Mouse (Mus musculus): ENCODE measurements around the gene Mthfr. TPM values are rescaled to one million over a fixed set of nuclear protein-coding genes. Genes with fewer than 3 reads are reported as not detected.
"Not testable (repeated sequence)": the region's sequence is repeated elsewhere in the genome, so short reads cannot be mapped to it uniquely, and the experiment has no call there.

Gene Mthfr
- polyA plus RNA-seq, 1 experiment, result 36.3 TPM

DNA sequence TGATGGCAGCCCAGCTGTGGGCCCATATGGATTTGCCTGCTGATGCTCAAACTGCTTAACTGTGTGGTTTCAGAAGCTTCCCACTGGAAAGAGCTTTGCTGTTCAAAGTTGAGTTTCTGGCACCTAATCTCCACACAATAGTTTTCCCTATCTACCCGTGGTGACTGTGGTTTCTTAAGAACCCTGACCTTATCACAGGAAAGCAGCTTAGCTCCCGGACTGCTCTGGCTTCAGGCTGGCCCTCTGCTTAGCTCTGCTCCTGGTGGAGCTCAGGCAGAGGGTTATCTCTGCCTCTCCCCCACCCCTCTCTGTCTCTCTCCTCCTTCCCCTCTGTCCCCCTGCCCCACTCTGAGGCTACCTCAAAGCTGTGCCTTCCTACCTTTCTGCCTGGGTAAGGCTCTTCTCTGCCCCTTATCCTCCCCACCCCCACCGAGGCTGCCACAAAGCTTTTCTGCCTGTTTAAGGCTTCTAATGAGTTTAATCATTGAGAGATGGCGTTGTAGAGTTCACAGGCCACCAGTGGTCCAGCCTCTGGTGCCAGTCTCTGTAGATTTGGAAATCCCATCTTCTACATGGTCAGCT, 7.7 kb downstream of the Mthfr start:
- Histone ChIP-seq H3K27ac (ENCODE audit: insufficient read depth, low read depth, low read length) (no peak overlapping the region), H3K27me3 (replicated peaks; ENCODE audit: control insufficient read depth, insufficient read depth, low read length) (no peaks in the 10 kb centered on the region), H3K4me1 (ENCODE audit: control insufficient read depth, insufficient read depth, low read length) (no peaks in the 10 kb centered on the region; the same call in 1 of the 2 replicates), H3K4me3 (ENCODE audit: insufficient read depth, low read depth, low read length) (no peak overlapping the region), H3K36me3 (ENCODE audit: control insufficient read depth, insufficient read depth, low read length) (no peaks in the 10 kb centered on the region; the same call in 1 of the 2 replicates)
- 40% methylated on average over 4 of the region's 4 CpGs for WGBS
- TF ChIP-seq POLR2A (IDR thresholded peaks at IDR 0.05; ENCODE audit: low read depth, low read length), result no peak
- TF ChIP-seq CTCF (conservative IDR thresholded peaks at IDR 0.05; ENCODE audit: insufficient read depth, insufficient read length, low read depth, low read length), result no peak
- peak; percentile 54 for DNase-seq

DNA sequence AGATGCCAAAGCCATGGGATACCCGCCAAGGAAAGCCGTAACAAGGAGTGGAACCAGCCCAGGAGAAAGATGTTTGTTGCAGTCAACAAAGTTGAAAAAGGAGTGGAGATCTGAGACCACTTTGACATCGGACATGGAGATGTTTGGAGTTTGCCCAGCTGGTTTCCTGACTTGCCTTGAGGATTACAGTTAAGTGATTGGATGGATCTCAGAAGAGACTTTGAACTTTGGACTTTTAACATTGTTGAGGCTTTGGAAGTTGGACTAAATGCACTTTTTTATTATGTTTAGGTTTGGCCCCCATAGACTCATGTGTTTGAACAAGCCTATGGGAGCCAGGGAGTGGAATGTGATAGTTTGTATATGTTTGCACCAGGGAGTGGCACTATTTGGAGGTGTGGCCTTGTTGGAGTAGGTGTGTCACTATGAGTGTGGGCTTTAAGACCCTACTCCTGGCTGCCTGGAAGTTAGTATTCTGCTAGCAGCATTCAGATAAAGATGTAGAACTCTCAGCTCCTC, 11.6 kb downstream of the Mthfr start:
- not testable (repeated sequence) for H3K36me3 ChIP-seq (ENCODE audit: control insufficient read depth, insufficient read depth, low read length); H3K27ac ChIP-seq (ENCODE audit: insufficient read depth, low read depth, low read length); H3K4me3 ChIP-seq (ENCODE audit: insufficient read depth, low read depth, low read length); H3K27me3 ChIP-seq (replicated peaks; ENCODE audit: control insufficient read depth, insufficient read depth, low read length); H3K4me1 ChIP-seq (ENCODE audit: control insufficient read depth, insufficient read depth, low read length)
- 70% methylated on average over 3 of the region's 3 CpGs for WGBS
- DNase-seq, result peak; percentile 62

DNA sequence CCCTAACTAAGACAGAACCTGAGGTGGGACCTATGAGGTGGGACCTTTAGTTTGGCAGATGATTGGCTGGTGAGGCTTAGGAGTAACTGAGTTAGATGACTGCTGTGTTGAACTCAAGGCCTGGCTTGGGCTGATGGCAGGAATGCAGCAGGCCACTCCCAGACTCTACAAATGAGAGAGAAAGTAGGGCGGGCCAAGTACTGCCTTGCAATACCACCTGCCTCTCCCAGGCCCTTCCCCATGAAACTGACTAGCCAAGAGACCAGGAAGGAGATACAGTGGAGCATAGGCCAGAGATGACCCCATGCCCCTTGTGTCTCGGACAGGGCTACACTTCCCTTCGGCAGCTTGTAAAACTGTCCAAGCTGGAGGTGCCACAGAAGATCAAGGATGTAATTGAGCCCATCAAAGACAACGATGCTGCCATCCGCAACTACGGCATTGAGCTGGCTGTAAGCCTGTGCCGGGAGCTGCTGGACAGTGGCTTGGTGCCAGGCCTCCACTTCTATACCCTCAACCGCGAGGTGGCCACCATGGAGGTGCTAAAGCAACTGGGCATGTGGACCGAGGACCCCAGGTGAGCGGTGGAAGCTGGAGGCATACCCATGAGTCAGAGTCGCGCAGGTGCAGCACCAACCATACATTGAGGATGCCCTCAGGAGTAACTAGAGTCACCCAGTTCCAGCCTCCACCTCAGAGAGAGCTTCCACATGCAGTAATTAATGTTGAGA, 12.3 kb downstream of the Mthfr start:
- WGBS, result 83% methylated on average over 13 of the region's 13 CpGs
- no peak overlapping the region for H3K4me3 ChIP-seq (ENCODE audit: insufficient read depth, low read depth, low read length)
- TF ChIP-seq CTCF (conservative IDR thresholded peaks at IDR 0.05; ENCODE audit: insufficient read depth, insufficient read length, low read depth, low read length), result no peak
- no peak for TF ChIP-seq POLR2A (IDR thresholded peaks at IDR 0.05; ENCODE audit: low read depth, low read length)

DNA sequence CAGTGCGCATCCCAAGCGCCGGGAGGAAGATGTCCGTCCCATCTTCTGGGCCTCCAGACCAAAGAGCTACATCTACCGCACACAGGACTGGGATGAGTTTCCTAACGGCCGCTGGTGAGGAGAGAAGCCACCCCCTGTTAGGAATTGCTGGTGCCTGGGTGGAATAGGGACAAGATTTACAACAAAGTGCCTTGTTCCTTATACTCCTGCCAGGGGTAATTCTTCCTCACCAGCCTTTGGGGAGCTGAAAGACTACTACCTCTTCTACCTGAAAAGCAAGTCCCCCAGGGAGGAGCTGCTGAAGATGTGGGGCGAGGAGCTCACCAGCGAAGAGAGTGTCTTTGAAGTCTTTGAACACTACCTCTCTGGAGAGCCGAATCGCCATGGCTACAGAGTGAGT, 13.0 kb downstream of the Mthfr start:
- WGBS, result 91% methylated on average over 11 of the region's 11 CpGs
- Histone ChIP-seq H3K4me1 (ENCODE audit: control insufficient read depth, insufficient read depth, low read length) (peaks cover 10% of the 10 kb centered on the region), H3K36me3 (ENCODE audit: control insufficient read depth, insufficient read depth, low read length) (no peaks in the 10 kb centered on the region), H3K27me3 (replicated peaks; ENCODE audit: control insufficient read depth, insufficient read depth, low read length) (no peaks in the 10 kb centered on the region), H3K27ac (ENCODE audit: insufficient read depth, low read depth, low read length) (no peak overlapping the region), H3K4me3 (ENCODE audit: insufficient read depth, low read depth, low read length) (no peak overlapping the region)
- no peak for DNase-seq
- TF ChIP-seq POLR2A (IDR thresholded peaks at IDR 0.05; ENCODE audit: low read depth, low read length) (no peak), CTCF (conservative IDR thresholded peaks at IDR 0.05; ENCODE audit: insufficient read depth, insufficient read length, low read depth, low read length) (no peak)

More for the DNA sequence above, 12.3 kb downstream of the Mthfr start:
- H3K36me3 ChIP-seq (ENCODE audit: control insufficient read depth, insufficient read depth, low read length), result no peaks in the 10 kb centered on the region
- no peak for DNase-seq
- H3K27ac ChIP-seq (ENCODE audit: insufficient read depth, low read depth, low read length), result no peak overlapping the region
- peaks cover 4% of the 10 kb centered on the region for H3K4me1 ChIP-seq (ENCODE audit: control insufficient read depth, insufficient read depth, low read length)
- no peaks in the 10 kb centered on the region for H3K27me3 ChIP-seq (replicated peaks; ENCODE audit: control insufficient read depth, insufficient read depth, low read length)

DNA sequence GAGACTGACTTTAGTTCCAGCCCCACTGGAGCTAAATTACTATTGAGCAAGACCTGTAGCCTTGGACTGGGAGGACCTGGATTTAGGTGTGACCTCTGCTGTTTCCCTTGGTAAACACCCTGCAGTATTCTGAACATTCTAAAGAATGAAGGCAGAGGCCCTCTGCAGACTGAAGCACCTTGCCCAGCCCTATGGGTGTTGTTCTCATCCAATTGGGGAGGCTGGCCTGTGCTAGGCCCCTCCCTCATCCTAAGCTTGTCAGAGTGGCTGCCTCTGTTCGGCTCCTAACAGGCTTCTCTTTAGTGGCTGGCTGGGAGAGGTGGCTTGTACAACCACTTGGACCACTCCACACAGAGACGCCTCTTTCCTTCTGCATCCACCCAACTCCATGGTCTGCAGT, 14.1 kb downstream of the Mthfr start:
- Histone ChIP-seq H3K27ac (ENCODE audit: insufficient read depth, low read depth, low read length) (no peak overlapping the region), H3K4me1 (ENCODE audit: control insufficient read depth, insufficient read depth, low read length) (peaks cover 10% of the 10 kb centered on the region), H3K27me3 (replicated peaks; ENCODE audit: control insufficient read depth, insufficient read depth, low read length) (no peaks in the 10 kb centered on the region), H3K4me3 (ENCODE audit: insufficient read depth, low read depth, low read length) (no peak overlapping the region), H3K36me3 (ENCODE audit: control insufficient read depth, insufficient read depth, low read length) (0 out of 2 replicates have a peak, but pooled peaks cover 2% of the 10 kb centered on the region)
- no peak for DNase-seq
- TF ChIP-seq POLR2A (IDR thresholded peaks at IDR 0.05; ENCODE audit: low read depth, low read length) (no peak), CTCF (conservative IDR thresholded peaks at IDR 0.05; ENCODE audit: insufficient read depth, insufficient read length, low read depth, low read length) (no peak)
- WGBS, result 83% methylated on average over 2 of the region's 2 CpGs

DNA sequence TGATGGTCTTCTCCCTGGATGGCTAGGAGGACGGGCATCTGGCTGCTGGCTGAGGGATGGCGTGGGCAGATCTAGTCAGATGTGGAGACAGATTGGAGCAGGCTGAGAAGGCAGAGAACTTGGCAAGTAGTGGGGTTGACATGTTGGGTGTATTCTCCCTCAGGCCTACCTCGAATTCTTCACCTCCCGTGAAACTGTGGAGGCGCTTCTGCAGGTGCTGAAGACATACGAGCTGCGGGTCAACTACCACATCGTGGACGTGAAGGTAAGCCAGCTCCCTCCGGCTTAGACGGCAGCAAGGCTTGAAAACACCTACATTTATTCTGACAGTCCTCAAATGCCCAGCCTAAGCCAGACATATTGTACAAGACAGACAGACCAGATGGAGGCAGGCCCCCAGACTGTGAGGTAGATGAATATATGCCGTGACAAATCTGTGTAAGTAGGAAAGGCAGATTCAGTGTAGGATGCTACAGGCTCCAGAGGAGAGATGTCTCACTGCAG, 14.6 kb downstream of the Mthfr start:
- H3K36me3 ChIP-seq (ENCODE audit: control insufficient read depth, insufficient read depth, low read length), result 0 out of 2 replicates have a peak, but pooled peaks cover 2% of the 10 kb centered on the region
- no peak for TF ChIP-seq POLR2A (IDR thresholded peaks at IDR 0.05; ENCODE audit: low read depth, low read length)
- no peak for TF ChIP-seq CTCF (conservative IDR thresholded peaks at IDR 0.05; ENCODE audit: insufficient read depth, insufficient read length, low read depth, low read length)
- WGBS, result 91% methylated on average over 12 of the region's 12 CpGs

DNA sequence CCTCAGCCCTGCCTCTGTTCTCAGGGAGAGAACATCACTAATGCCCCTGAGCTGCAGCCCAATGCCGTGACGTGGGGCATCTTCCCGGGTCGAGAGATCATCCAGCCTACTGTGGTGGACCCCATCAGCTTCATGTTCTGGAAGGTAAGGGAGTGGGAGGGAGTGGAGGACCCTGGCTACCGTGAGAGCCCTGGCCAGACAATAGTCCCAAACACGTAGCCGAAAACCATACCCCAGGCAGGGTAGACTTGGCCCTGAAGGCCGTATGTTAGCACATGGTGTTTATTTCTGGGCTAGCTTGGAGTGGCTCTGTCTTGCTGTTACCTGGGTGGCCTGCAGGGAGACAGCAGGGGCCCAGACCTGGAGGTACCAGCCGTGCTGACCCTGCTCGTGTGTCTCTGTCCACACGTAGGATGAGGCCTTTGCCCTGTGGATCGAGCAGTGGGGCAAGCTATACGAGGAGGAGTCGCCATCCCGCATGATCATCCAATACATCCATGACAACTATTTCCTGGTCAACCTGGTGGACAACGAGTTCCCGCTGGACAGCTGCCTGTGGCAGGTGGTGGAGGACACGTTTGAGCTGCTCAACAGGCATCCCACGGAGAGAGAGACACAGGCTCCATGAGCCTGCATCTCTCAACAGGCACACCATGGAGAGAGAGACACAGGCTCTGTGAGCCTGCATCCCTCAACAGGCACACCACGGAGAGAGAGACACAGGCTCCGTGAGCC, 16.3 kb downstream of the Mthfr start:
- H3K36me3 ChIP-seq (ENCODE audit: control insufficient read depth, insufficient read depth, low read length), result 0 out of 2 replicates have a peak, but pooled peaks cover 2% of the 10 kb centered on the region
- WGBS, result 82% methylated on average over 21 of the region's 21 CpGs
- no peak overlapping the region for H3K4me3 ChIP-seq (ENCODE audit: insufficient read depth, low read depth, low read length)
- H3K4me1 ChIP-seq (ENCODE audit: control insufficient read depth, insufficient read depth, low read length), result peaks cover 10% of the 10 kb centered on the region
- DNase-seq, result no peak
- H3K27me3 ChIP-seq (replicated peaks; ENCODE audit: control insufficient read depth, insufficient read depth, low read length), result no peaks in the 10 kb centered on the region
- no peak overlapping the region for H3K27ac ChIP-seq (ENCODE audit: insufficient read depth, low read depth, low read length)
- no peak for TF ChIP-seq POLR2A (IDR thresholded peaks at IDR 0.05; ENCODE audit: low read depth, low read length)
- no peak for TF ChIP-seq CTCF (conservative IDR thresholded peaks at IDR 0.05; ENCODE audit: insufficient read depth, insufficient read length, low read depth, low read length)

More for the DNA sequence above, 14.6 kb downstream of the Mthfr start:
- Histone ChIP-seq H3K27me3 (replicated peaks; ENCODE audit: control insufficient read depth, insufficient read depth, low read length) (no peaks in the 10 kb centered on the region), H3K4me1 (ENCODE audit: control insufficient read depth, insufficient read depth, low read length) (peaks cover 10% of the 10 kb centered on the region), H3K4me3 (ENCODE audit: insufficient read depth, low read depth, low read length) (no peak overlapping the region), H3K27ac (ENCODE audit: insufficient read depth, low read depth, low read length) (no peak overlapping the region)
- DNase-seq, result no peak
